Mouse (Mus musculus): ENCODE results near the gene Bbs9.

GRCm38 (mm10) chr9:22916808-22917207 is 441.3 kb downstream of the Bbs9 start:
- no peak for TF ChIP-seq ZC3H11A (IDR thresholded peaks at IDR 0.05; ENCODE audit: borderline replicate concordance, low read depth, low read length)
- no peak for TF ChIP-seq MAFK (IDR thresholded peaks at IDR 0.05; ENCODE audit: insufficient read depth, low read depth, low read length)
- no peak for TF ChIP-seq ZNF384 (IDR thresholded peaks at IDR 0.05; ENCODE audit: low read depth, low read length)
- no peak for TF ChIP-seq CHD2 (IDR thresholded peaks at IDR 0.05; ENCODE audit: low read depth, low read length)
- no peak for TF ChIP-seq HCFC1 (IDR thresholded peaks at IDR 0.05; ENCODE audit: borderline replicate concordance, insufficient read depth, low read length)

Measured in ES-E14 (cell line).